Mouse (Mus musculus): ENCODE results near the gene Itgb8. TPM values are rescaled to one million over a fixed set of nuclear protein-coding genes. Genes with fewer than 3 reads are reported as not detected.

Gene Itgb8
- polyA plus RNA-seq, 1 experiment = 0.59 TPM

DNA sequence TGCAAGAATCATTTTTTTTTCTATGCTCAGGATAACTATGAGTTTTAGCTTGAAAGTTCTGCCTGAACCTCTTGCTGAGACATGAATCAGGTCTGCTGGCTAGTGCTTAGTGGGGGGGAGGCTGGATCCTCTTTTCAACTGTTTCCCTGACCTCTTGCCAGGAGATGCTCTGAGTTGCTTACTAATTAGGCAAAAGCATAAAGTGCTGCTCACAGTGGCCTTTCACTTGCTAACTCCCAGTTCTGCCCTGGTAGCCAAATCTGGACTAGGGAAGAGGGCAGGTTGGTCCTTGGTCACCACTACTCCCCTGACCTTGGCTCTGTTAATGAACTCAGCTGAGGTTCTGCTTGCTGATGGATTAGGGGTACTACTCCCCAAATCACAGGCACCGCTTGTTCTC lies 19.2 kb downstream of the Itgb8 start:
- Histone ChIP-seq H3ac (ENCODE audit: control insufficient read depth, insufficient read length, low read depth) (no peak overlapping the region), H3K79me2 (ENCODE audit: control insufficient read depth, insufficient read depth) (no peaks in the 10 kb centered on the region), H3K27me3 (ENCODE audit: control insufficient read depth, insufficient read depth, insufficient read length) (no peaks in the 10 kb centered on the region), H3K4me3 (ENCODE audit: insufficient read depth, poor library complexity, severe bottlenecking) (no peak overlapping the region), H3K79me3 (ENCODE audit: low read depth) (no peaks in the 10 kb centered on the region), H3K36me3 (ENCODE audit: control insufficient read depth, insufficient read depth) (no peaks in the 10 kb centered on the region)
- TF ChIP-seq MYOD1 (IDR thresholded peaks at IDR 0.05; ENCODE audit: control insufficient read depth, insufficient read length, low read depth) = no peak
- no peak for TF ChIP-seq MYOG (IDR thresholded peaks at IDR 0.05; ENCODE audit: control insufficient read depth, extremely low read depth, insufficient read length)
- no peak for TF ChIP-seq CEBPB (IDR thresholded peaks at IDR 0.05; ENCODE audit: low read depth)
- TF ChIP-seq FOSL1 (IDR thresholded peaks at IDR 0.05; ENCODE audit: insufficient read depth, low read length, poor library complexity, severe bottlenecking) = no peak
- TF ChIP-seq USF1 (IDR thresholded peaks at IDR 0.05; ENCODE audit: low read depth) = no peak
- TF ChIP-seq CTCF (IDR thresholded peaks at IDR 0.05; ENCODE audit: control insufficient read depth, insufficient read depth, insufficient read length) = no peak
- TF ChIP-seq MAX (IDR thresholded peaks at IDR 0.05) = no peak

DNA sequence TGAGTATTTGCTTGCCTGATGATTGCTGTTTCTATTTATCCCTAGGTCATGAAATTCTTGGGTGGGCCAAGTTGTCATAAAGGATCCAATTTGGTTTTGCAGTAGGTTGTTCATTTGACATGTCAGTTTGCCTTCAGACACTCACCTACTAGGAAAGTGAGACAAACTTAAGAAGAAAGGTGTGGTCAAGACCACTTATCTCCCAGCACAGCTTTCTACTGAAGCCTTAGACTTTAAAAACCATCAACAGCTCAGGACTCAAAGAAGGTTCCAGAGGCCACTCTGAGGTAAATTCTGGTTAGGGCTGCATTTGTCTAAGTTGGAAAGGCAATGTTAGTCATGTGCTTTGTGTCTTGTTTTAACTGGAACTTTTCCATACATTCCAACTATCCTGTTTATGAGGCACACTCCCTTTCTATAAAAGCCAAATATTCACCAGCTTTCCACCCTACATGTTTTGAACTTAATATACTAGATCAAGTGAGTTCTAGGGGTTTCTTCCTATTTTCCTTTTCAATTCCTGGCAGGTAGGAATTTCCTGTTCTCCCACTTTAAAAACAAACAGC lies 20.8 kb downstream of the Itgb8 start:
- Histone ChIP-seq H3ac (ENCODE audit: control insufficient read depth, insufficient read length, low read depth) (no peak overlapping the region), H3K79me3 (ENCODE audit: low read depth) (no peaks in the 10 kb centered on the region), H3K27me3 (ENCODE audit: control insufficient read depth, insufficient read depth, insufficient read length) (no peaks in the 10 kb centered on the region), H3K4me3 (ENCODE audit: insufficient read depth, poor library complexity, severe bottlenecking) (no peak overlapping the region), H3K79me2 (ENCODE audit: control insufficient read depth, insufficient read depth) (no peaks in the 10 kb centered on the region), H3K36me3 (ENCODE audit: control insufficient read depth, insufficient read depth) (no peaks in the 10 kb centered on the region)
- TF ChIP-seq MYOD1 (IDR thresholded peaks at IDR 0.05; ENCODE audit: control insufficient read depth, insufficient read length, low read depth) (no peak), CTCF (IDR thresholded peaks at IDR 0.05; ENCODE audit: control insufficient read depth, insufficient read depth, insufficient read length) (no peak), FOSL1 (IDR thresholded peaks at IDR 0.05; ENCODE audit: insufficient read depth, low read length, poor library complexity, severe bottlenecking) (no peak), MAX (IDR thresholded peaks at IDR 0.05) (no peak), MYOG (IDR thresholded peaks at IDR 0.05; ENCODE audit: control insufficient read depth, extremely low read depth, insufficient read length) (no peak), CEBPB (IDR thresholded peaks at IDR 0.05; ENCODE audit: low read depth) (no peak), USF1 (IDR thresholded peaks at IDR 0.05; ENCODE audit: low read depth) (no peak)

DNA sequence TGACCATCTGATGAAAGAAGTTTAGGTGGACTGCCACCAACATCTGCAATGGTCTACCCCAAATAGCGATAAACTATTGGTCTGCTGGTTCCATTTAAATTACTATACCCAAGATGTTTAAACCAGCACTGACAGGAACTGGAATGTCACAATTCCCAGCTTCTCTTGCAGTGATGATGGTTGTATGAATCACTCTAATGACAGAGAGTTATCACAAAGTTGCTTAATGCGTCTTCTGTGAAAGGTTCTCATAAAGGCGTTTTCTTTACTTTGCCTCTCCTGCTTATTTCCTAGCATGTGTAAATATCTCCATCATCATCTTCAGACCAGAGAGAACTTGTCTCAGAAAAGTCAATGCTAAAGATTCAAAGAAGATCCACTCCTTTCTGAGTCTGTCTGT lies 23.4 kb downstream of the Itgb8 start:
- Histone ChIP-seq H3K4me3 (ENCODE audit: insufficient read depth, poor library complexity, severe bottlenecking) (no peak overlapping the region), H3K36me3 (ENCODE audit: control insufficient read depth, insufficient read depth) (no peaks in the 10 kb centered on the region)

DNA sequence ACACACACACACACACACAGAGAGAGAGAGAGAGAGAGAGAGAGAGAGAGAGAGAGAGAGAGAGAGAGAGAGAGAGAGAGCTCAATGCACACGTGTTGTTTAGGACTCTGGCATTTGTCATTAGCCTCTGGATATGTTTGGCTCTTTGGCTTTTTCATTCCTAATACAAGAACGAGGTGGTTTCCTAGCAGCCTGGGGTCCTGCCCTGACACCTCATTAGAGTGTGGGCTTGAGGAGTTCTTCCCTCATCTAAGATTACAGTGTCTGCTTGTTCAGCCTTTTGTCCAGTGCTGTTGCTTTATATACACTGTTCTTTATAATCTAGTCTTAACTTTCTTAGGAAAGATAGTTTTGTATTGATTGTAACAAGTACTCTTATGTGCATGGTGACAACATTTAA lies 27.1 kb downstream of the Itgb8 start:
- TF ChIP-seq MAX (IDR thresholded peaks at IDR 0.05) (no peak), FOSL1 (IDR thresholded peaks at IDR 0.05; ENCODE audit: insufficient read depth, low read length, poor library complexity, severe bottlenecking) (no peak), CEBPB (IDR thresholded peaks at IDR 0.05; ENCODE audit: low read depth) (no peak), USF1 (IDR thresholded peaks at IDR 0.05; ENCODE audit: low read depth) (no peak), MYOD1 (IDR thresholded peaks at IDR 0.05; ENCODE audit: control insufficient read depth, insufficient read length, low read depth) (no peak), MYOG (IDR thresholded peaks at IDR 0.05; ENCODE audit: control insufficient read depth, extremely low read depth, insufficient read length) (no peak), CTCF (IDR thresholded peaks at IDR 0.05; ENCODE audit: control insufficient read depth, insufficient read depth, insufficient read length) (no peak)
- no peaks in the 10 kb centered on the region for H3K79me2 ChIP-seq (ENCODE audit: control insufficient read depth, insufficient read depth)
- H3K4me3 ChIP-seq (ENCODE audit: insufficient read depth, poor library complexity, severe bottlenecking) = no peak overlapping the region
- no peak overlapping the region for H3ac ChIP-seq (ENCODE audit: control insufficient read depth, insufficient read length, low read depth)
- H3K79me3 ChIP-seq (ENCODE audit: low read depth) = no peaks in the 10 kb centered on the region
- H3K36me3 ChIP-seq (ENCODE audit: control insufficient read depth, insufficient read depth) = no peaks in the 10 kb centered on the region
- no peaks in the 10 kb centered on the region for H3K27me3 ChIP-seq (ENCODE audit: control insufficient read depth, insufficient read depth, insufficient read length)

More for the DNA sequence above, 23.4 kb downstream of the Itgb8 start:
- H3ac ChIP-seq (ENCODE audit: control insufficient read depth, insufficient read length, low read depth) = no peak overlapping the region
- no peaks in the 10 kb centered on the region for H3K27me3 ChIP-seq (ENCODE audit: control insufficient read depth, insufficient read depth, insufficient read length)
- H3K79me2 ChIP-seq (ENCODE audit: control insufficient read depth, insufficient read depth) = no peaks in the 10 kb centered on the region
- no peak for TF ChIP-seq MAX (IDR thresholded peaks at IDR 0.05)
- peak; percentile 80 for TF ChIP-seq CEBPB (IDR thresholded peaks at IDR 0.05; ENCODE audit: low read depth)
- no peaks in the 10 kb centered on the region for H3K79me3 ChIP-seq (ENCODE audit: low read depth)

DNA sequence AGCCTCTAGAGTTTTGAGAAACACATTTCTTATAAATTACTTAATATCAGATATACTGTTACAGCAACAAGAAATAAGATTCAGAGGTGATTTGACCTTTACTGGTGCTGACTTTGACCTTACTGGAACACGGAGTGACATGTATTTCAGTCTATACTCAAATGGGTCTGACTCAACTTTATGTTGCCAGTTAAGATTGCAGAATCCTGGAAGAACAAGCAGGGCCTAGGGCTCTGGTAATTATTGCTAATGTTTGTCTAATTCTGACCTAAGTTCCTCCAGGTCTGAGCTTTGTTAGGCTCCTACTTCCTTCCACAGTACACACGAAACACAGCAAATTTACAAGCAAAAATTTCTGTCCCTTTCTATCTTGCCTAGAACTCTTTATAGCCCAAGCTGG lies 28.0 kb downstream of the Itgb8 start:
- Histone ChIP-seq H3ac (ENCODE audit: control insufficient read depth, insufficient read length, low read depth) (no peak overlapping the region), H3K27me3 (ENCODE audit: control insufficient read depth, insufficient read depth, insufficient read length) (no peaks in the 10 kb centered on the region), H3K36me3 (ENCODE audit: control insufficient read depth, insufficient read depth) (no peaks in the 10 kb centered on the region), H3K4me3 (ENCODE audit: insufficient read depth, poor library complexity, severe bottlenecking) (no peak overlapping the region), H3K79me2 (ENCODE audit: control insufficient read depth, insufficient read depth) (no peaks in the 10 kb centered on the region), H3K79me3 (ENCODE audit: low read depth) (no peaks in the 10 kb centered on the region)
- TF ChIP-seq CEBPB (IDR thresholded peaks at IDR 0.05; ENCODE audit: low read depth) = no peak
- TF ChIP-seq MYOD1 (IDR thresholded peaks at IDR 0.05; ENCODE audit: control insufficient read depth, insufficient read length, low read depth) = no peak
- TF ChIP-seq USF1 (IDR thresholded peaks at IDR 0.05; ENCODE audit: low read depth) = no peak
- no peak for TF ChIP-seq MYOG (IDR thresholded peaks at IDR 0.05; ENCODE audit: control insufficient read depth, extremely low read depth, insufficient read length)

GRCm38 (mm10) chr12:119210073-119210425 lies 28.6 kb downstream of the Itgb8 start:
- H3ac ChIP-seq (ENCODE audit: control insufficient read depth, insufficient read length, low read depth) = no peak overlapping the region
- H3K79me3 ChIP-seq (ENCODE audit: low read depth) = no peaks in the 10 kb centered on the region
- H3K79me2 ChIP-seq (ENCODE audit: control insufficient read depth, insufficient read depth) = no peaks in the 10 kb centered on the region
- H3K27me3 ChIP-seq (ENCODE audit: control insufficient read depth, insufficient read depth, insufficient read length) = no peaks in the 10 kb centered on the region
- no peak for TF ChIP-seq USF1 (IDR thresholded peaks at IDR 0.05; ENCODE audit: low read depth)
- TF ChIP-seq MYOG (IDR thresholded peaks at IDR 0.05; ENCODE audit: control insufficient read depth, extremely low read depth, insufficient read length) = no peak
- no peak for TF ChIP-seq CEBPB (IDR thresholded peaks at IDR 0.05; ENCODE audit: low read depth)
- no peak for TF ChIP-seq FOSL1 (IDR thresholded peaks at IDR 0.05; ENCODE audit: insufficient read depth, low read length, poor library complexity, severe bottlenecking)
- TF ChIP-seq CTCF (IDR thresholded peaks at IDR 0.05; ENCODE audit: control insufficient read depth, insufficient read depth, insufficient read length) = no peak
- no peak for TF ChIP-seq MYOD1 (IDR thresholded peaks at IDR 0.05; ENCODE audit: control insufficient read depth, insufficient read length, low read depth)
- TF ChIP-seq MAX (IDR thresholded peaks at IDR 0.05) = no peak
- no peaks in the 10 kb centered on the region for H3K36me3 ChIP-seq (ENCODE audit: control insufficient read depth, insufficient read depth)
- H3K4me3 ChIP-seq (ENCODE audit: insufficient read depth, poor library complexity, severe bottlenecking) = no peak overlapping the region

Data from C2C12 (cell line).